Mouse (Mus musculus) frontal cortex, postnatal 10 days (tissue): Measurements from ENCODE around the gene Ptprc.

Experiments used
- DNase-seq, 2 experiments: peaks; one replicate each; pipeline ENCODE4 v3.0.0; 2022; ENCODE audit warnings: low spot score in 2 of 2, mixed read lengths in 1 of 2

The Ptprc gene

GRCm38 (mm10) chr1:138148844-138149243, 26.7 kb downstream of the Ptprc start:
- peak; percentile 57 to 73 for DNase-seq

- no peak for DNase-seq
Measured at GRCm38 (mm10) chr1:138145571-138145970, 29.9 kb downstream of the Ptprc start.

- DNase-seq = no peak
Measured at GRCm38 (mm10) chr1:138145148-138145547, 30.4 kb downstream of the Ptprc start.

- DNase-seq = no peak
Measured at GRCm38 (mm10) chr1:138144365-138144764, 31.1 kb downstream of the Ptprc start.

GRCm38 (mm10) chr1:138140769-138141168, 34.7 kb downstream of the Ptprc start:
- no peak for DNase-seq

GRCm38 (mm10) chr1:138137696-138138095, 37.8 kb downstream of the Ptprc start:
- no peak for DNase-seq

- DNase-seq = no peak
Measured at GRCm38 (mm10) chr1:138137024-138137577, 38.4 kb downstream of the Ptprc start.

- DNase-seq = peak; percentile 59 to 63
Measured at GRCm38 (mm10) chr1:138136373-138136779, 39.1 kb downstream of the Ptprc start.

GRCm38 (mm10) chr1:138135637-138136372, 39.7 kb downstream of the Ptprc start:
- DNase-seq = no peak

GRCm38 (mm10) chr1:138135117-138135516, 40.4 kb downstream of the Ptprc start:
- no peak for DNase-seq

GRCm38 (mm10) chr1:138134324-138134723, 41.2 kb downstream of the Ptprc start:
- DNase-seq = no peak

- no peak for DNase-seq
Measured at GRCm38 (mm10) chr1:138131739-138132138, 43.8 kb downstream of the Ptprc start.

- DNase-seq = no peak
Measured at GRCm38 (mm10) chr1:138130145-138130544, 45.4 kb downstream of the Ptprc start.

GRCm38 (mm10) chr1:138126843-138127242, 48.7 kb downstream of the Ptprc start:
- no peak for DNase-seq

- no peak for DNase-seq
Measured at GRCm38 (mm10) chr1:138125281-138125680, 50.2 kb downstream of the Ptprc start.

- DNase-seq = no peak
Measured at GRCm38 (mm10) chr1:138123866-138124265, 51.6 kb downstream of the Ptprc start.

- DNase-seq = no peak
Measured at GRCm38 (mm10) chr1:138119895-138120294, 55.6 kb downstream of the Ptprc start.

- no peak for DNase-seq
Measured at GRCm38 (mm10) chr1:138093219-138093618, 82.3 kb downstream of the Ptprc start.

- peak in 1 of 2 experiments; percentile 10 for DNase-seq
Measured at GRCm38 (mm10) chr1:138085810-138086209, 89.7 kb downstream of the Ptprc start.

- no peak for DNase-seq
Measured at GRCm38 (mm10) chr1:138083707-138084106, 91.8 kb downstream of the Ptprc start.

GRCm38 (mm10) chr1:138080308-138080707, 95.2 kb downstream of the Ptprc start:
- DNase-seq = no peak

- DNase-seq = peak; percentile 45 to 68
Measured at GRCm38 (mm10) chr1:138044196-138044945, 131.1 kb downstream of the Ptprc start.

GRCm38 (mm10) chr1:138040556-138040955, 135.0 kb downstream of the Ptprc start:
- no peak for DNase-seq
